Mouse (Mus musculus): ENCODE measurements around the gene Prss22. TPM values are rescaled to one million over a fixed set of nuclear protein-coding genes. Genes with fewer than 3 reads are reported as not detected.

Gene Prss22
- polyA plus RNA-seq, 1 experiment: not detected

GRCm38 (mm10) chr17:24012921-24013320 lies 15.0 kb upstream of the Prss22 start:
- Histone ChIP-seq H3K27ac (ENCODE audit: control insufficient read depth, insufficient read depth, low read depth, low read length) (no peak overlapping the region), H3K4me3 (ENCODE audit: control insufficient read depth, low read depth, low read length) (no peak overlapping the region), H3K27me3 (ENCODE audit: control insufficient read depth, insufficient read depth, low read length) (no peaks in the 10 kb centered on the region), H3K36me3 (ENCODE audit: control insufficient read depth, insufficient read depth, low read length) (no peaks in the 10 kb centered on the region), H3K4me1 (ENCODE audit: control insufficient read depth, insufficient read depth, low read length) (no peaks in the 10 kb centered on the region)
- TF ChIP-seq CTCF (IDR thresholded peaks at IDR 0.05; ENCODE audit: control insufficient read depth, insufficient read depth, insufficient replicate concordance, low read depth, low read length) (no peak), POLR2A (IDR thresholded peaks at IDR 0.05; ENCODE audit: control insufficient read depth, low read depth, low read length) (no peak)

- Histone ChIP-seq H3K27me3 (ENCODE audit: control insufficient read depth, insufficient read depth, low read length) (no peaks in the 10 kb centered on the region), H3K4me1 (ENCODE audit: control insufficient read depth, insufficient read depth, low read length) (no peaks in the 10 kb centered on the region), H3K4me3 (ENCODE audit: control insufficient read depth, low read depth, low read length) (no peak overlapping the region), H3K36me3 (ENCODE audit: control insufficient read depth, insufficient read depth, low read length) (no peaks in the 10 kb centered on the region), H3K27ac (ENCODE audit: control insufficient read depth, insufficient read depth, low read depth, low read length) (no peak overlapping the region)
- TF ChIP-seq POLR2A (IDR thresholded peaks at IDR 0.05; ENCODE audit: control insufficient read depth, low read depth, low read length) (no peak), CTCF (IDR thresholded peaks at IDR 0.05; ENCODE audit: control insufficient read depth, insufficient read depth, insufficient replicate concordance, low read depth, low read length) (no peak)
These were observed 11.7 kb upstream of the Prss22 start for GRCm38 (mm10) chr17:24009617-24010016.

GRCm38 (mm10) chr17:24008105-24008504 lies 10.2 kb upstream of the Prss22 start:
- Histone ChIP-seq H3K4me1 (ENCODE audit: control insufficient read depth, insufficient read depth, low read length) (no peaks in the 10 kb centered on the region), H3K27ac (ENCODE audit: control insufficient read depth, insufficient read depth, low read depth, low read length) (no peak overlapping the region), H3K36me3 (ENCODE audit: control insufficient read depth, insufficient read depth, low read length) (no peaks in the 10 kb centered on the region), H3K4me3 (ENCODE audit: control insufficient read depth, low read depth, low read length) (no peak overlapping the region), H3K27me3 (ENCODE audit: control insufficient read depth, insufficient read depth, low read length) (no peaks in the 10 kb centered on the region)
- no peak for TF ChIP-seq POLR2A (IDR thresholded peaks at IDR 0.05; ENCODE audit: control insufficient read depth, low read depth, low read length)
- TF ChIP-seq CTCF (IDR thresholded peaks at IDR 0.05; ENCODE audit: control insufficient read depth, insufficient read depth, insufficient replicate concordance, low read depth, low read length): no peak

DNA sequence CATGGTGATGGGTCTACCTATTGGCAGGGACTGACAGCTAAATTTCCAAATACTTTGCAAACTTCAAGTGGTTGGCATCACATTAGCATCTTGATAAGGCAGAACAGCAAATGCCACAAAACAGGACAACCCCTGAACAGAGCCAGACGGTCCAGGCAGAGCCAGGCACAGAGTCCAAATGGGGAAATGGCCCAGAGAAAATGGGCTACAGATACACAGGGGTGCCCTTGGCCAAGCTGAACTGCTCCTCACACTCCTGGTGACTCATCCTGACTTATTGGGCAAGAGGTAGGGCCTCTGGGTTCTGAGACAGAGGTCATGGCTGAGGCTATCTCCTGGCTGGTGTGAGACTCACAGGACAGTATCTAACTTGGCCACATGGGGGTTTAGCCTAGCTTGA lies 9.5 kb upstream of the Prss22 start:
- TF ChIP-seq CTCF (IDR thresholded peaks at IDR 0.05; ENCODE audit: control insufficient read depth, insufficient read depth, insufficient replicate concordance, low read depth, low read length) (no peak), POLR2A (IDR thresholded peaks at IDR 0.05; ENCODE audit: control insufficient read depth, low read depth, low read length) (no peak)
- Histone ChIP-seq H3K27ac (ENCODE audit: control insufficient read depth, insufficient read depth, low read depth, low read length) (no peak overlapping the region), H3K4me1 (ENCODE audit: control insufficient read depth, insufficient read depth, low read length) (no peaks in the 10 kb centered on the region), H3K4me3 (ENCODE audit: control insufficient read depth, low read depth, low read length) (no peak overlapping the region), H3K36me3 (ENCODE audit: control insufficient read depth, insufficient read depth, low read length) (no peaks in the 10 kb centered on the region), H3K27me3 (ENCODE audit: control insufficient read depth, insufficient read depth, low read length) (no peaks in the 10 kb centered on the region)

GRCm38 (mm10) chr17:24006930-24007329 lies 9.0 kb upstream of the Prss22 start:
- no peaks in the 10 kb centered on the region for H3K36me3 ChIP-seq (ENCODE audit: control insufficient read depth, insufficient read depth, low read length)
- no peak overlapping the region for H3K27ac ChIP-seq (ENCODE audit: control insufficient read depth, insufficient read depth, low read depth, low read length)
- no peak overlapping the region for H3K4me3 ChIP-seq (ENCODE audit: control insufficient read depth, low read depth, low read length)
- H3K4me1 ChIP-seq (ENCODE audit: control insufficient read depth, insufficient read depth, low read length): no peaks in the 10 kb centered on the region
- H3K27me3 ChIP-seq (ENCODE audit: control insufficient read depth, insufficient read depth, low read length): no peaks in the 10 kb centered on the region
- TF ChIP-seq POLR2A (IDR thresholded peaks at IDR 0.05; ENCODE audit: control insufficient read depth, low read depth, low read length): no peak
- no peak for TF ChIP-seq CTCF (IDR thresholded peaks at IDR 0.05; ENCODE audit: control insufficient read depth, insufficient read depth, insufficient replicate concordance, low read depth, low read length)

DNA sequence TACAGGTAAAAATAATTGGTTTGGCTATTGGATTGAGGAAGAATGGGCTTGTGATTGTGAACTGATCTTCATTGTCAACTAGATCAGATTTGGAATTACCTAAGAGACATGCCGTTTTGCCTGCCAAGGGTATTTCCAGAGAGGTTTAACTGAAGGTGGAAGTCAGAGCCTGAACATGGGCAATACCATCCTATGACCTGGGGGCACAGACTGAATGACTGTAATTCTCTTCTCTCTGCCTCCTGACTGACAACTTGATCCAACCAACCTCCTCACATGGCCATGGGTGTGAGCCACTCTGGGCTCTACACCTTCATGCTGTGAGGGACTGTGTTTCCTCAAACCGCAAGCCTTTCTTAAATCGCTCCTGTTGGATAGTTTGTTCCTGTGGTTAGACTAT lies 7.1 kb upstream of the Prss22 start:
- H3K36me3 ChIP-seq (ENCODE audit: control insufficient read depth, insufficient read depth, low read length): no peaks in the 10 kb centered on the region
- TF ChIP-seq POLR2A (IDR thresholded peaks at IDR 0.05; ENCODE audit: control insufficient read depth, low read depth, low read length) (no peak), CTCF (IDR thresholded peaks at IDR 0.05; ENCODE audit: control insufficient read depth, insufficient read depth, insufficient replicate concordance, low read depth, low read length) (no peak)
- H3K27me3 ChIP-seq (ENCODE audit: control insufficient read depth, insufficient read depth, low read length): no peaks in the 10 kb centered on the region
- no peak overlapping the region for H3K27ac ChIP-seq (ENCODE audit: control insufficient read depth, insufficient read depth, low read depth, low read length)
- no peaks in the 10 kb centered on the region for H3K4me1 ChIP-seq (ENCODE audit: control insufficient read depth, insufficient read depth, low read length)
- H3K4me3 ChIP-seq (ENCODE audit: control insufficient read depth, low read depth, low read length): no peak overlapping the region

GRCm38 (mm10) chr17:24004071-24004665 lies 6.3 kb upstream of the Prss22 start:
- no peaks in the 10 kb centered on the region for H3K4me1 ChIP-seq (ENCODE audit: control insufficient read depth, insufficient read depth, low read length)
- no peaks in the 10 kb centered on the region for H3K27me3 ChIP-seq (ENCODE audit: control insufficient read depth, insufficient read depth, low read length)
- H3K4me3 ChIP-seq (ENCODE audit: control insufficient read depth, low read depth, low read length): no peak overlapping the region
- TF ChIP-seq POLR2A (IDR thresholded peaks at IDR 0.05; ENCODE audit: control insufficient read depth, low read depth, low read length): no peak
- TF ChIP-seq CTCF (IDR thresholded peaks at IDR 0.05; ENCODE audit: control insufficient read depth, insufficient read depth, insufficient replicate concordance, low read depth, low read length): no peak
- no peaks in the 10 kb centered on the region for H3K36me3 ChIP-seq (ENCODE audit: control insufficient read depth, insufficient read depth, low read length)
- no peak overlapping the region for H3K27ac ChIP-seq (ENCODE audit: control insufficient read depth, insufficient read depth, low read depth, low read length)

- TF ChIP-seq POLR2A (IDR thresholded peaks at IDR 0.05; ENCODE audit: control insufficient read depth, low read depth, low read length) (no peak), CTCF (IDR thresholded peaks at IDR 0.05; ENCODE audit: control insufficient read depth, insufficient read depth, insufficient replicate concordance, low read depth, low read length) (no peak)
- H3K27ac ChIP-seq (ENCODE audit: control insufficient read depth, insufficient read depth, low read depth, low read length): no peak overlapping the region
- no peaks in the 10 kb centered on the region for H3K27me3 ChIP-seq (ENCODE audit: control insufficient read depth, insufficient read depth, low read length)
- no peak overlapping the region for H3K4me3 ChIP-seq (ENCODE audit: control insufficient read depth, low read depth, low read length)
- no peaks in the 10 kb centered on the region for H3K4me1 ChIP-seq (ENCODE audit: control insufficient read depth, insufficient read depth, low read length)
- no peaks in the 10 kb centered on the region for H3K36me3 ChIP-seq (ENCODE audit: control insufficient read depth, insufficient read depth, low read length)
These were observed 2.5 kb upstream of the Prss22 start for GRCm38 (mm10) chr17:24000404-24000803.
